Mouse (Mus musculus): ENCODE results near the gene Snrpd2.

DNA sequence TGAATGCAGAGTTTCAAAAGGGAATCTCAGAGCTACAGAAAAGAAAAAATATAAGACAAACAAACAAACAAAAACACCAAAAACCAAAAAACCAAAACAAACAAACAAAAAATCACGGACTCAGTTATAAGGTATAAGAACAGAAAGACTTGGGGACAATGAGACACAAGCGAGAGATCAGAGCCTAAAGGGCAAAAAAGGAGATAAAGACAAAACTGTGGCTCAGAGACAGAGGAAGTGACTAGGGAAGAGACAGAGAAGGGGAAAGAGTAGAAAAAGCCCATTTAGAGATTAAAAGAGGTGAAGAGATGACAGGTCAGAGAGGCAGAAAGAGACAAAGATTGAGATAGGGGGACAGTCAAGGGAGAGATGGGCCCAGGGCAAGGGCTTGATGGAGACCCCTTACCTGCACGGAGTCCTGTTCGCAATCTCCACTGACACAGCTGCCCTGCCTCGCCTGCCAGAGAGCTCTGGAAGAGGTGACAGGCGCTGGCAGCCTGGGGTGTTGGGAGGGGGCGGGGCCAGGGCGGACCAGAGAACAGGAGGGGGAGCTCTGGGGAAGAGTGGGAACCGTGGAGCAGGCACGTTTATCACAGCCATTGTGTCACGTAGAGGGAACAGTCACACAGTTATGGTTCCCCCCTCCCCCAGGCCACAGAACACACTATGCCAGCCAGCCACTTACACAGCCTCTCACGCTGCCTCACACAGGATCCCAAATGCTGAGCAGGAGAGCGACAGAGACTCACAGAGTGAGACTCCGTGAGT, 16.3 kb downstream of the Snrpd2 start, which contains the start of gene Gipr:
- TF ChIP-seq CTCF (IDR thresholded peaks at IDR 0.05; ENCODE audit: control insufficient read depth, insufficient read depth, insufficient read length), result no peak
- no peak for TF ChIP-seq CEBPB (IDR thresholded peaks at IDR 0.05; ENCODE audit: low read depth)
- TF ChIP-seq MAX (IDR thresholded peaks at IDR 0.05), result no peak
- no peak for TF ChIP-seq FOSL1 (IDR thresholded peaks at IDR 0.05; ENCODE audit: insufficient read depth, low read length, poor library complexity, severe bottlenecking)
- no peak for TF ChIP-seq MYOD1 (IDR thresholded peaks at IDR 0.05; ENCODE audit: control insufficient read depth, insufficient read length, low read depth)
